Mouse (Mus musculus): ENCODE data around the gene Eps15.

DNA sequence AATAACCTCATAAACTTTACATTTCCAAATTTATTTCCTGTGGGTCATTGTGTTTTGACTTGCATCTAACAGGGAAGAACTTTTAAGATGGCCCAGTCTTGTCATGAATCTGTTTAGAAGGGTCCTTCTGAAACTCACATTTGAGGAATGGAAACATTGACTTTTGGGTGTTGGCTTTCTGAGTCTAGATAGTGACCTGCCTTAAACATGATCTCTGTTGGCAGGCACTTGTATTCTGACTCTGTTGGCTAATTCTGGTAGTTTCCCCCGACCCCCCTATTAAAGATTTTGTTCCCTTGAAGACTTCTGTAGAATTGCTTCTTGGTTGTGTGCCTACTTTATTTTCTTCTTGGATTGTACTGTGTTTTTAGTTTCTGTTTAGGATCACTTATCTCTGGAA, 1.9 kb downstream of the Eps15 start:
- TF ChIP-seq CTCF (IDR thresholded peaks at IDR 0.05; ENCODE audit: control insufficient read depth, insufficient read depth, insufficient replicate concordance, low read depth, low read length) (no peak), POLR2A (IDR thresholded peaks at IDR 0.05; ENCODE audit: control insufficient read depth, low read depth, low read length) (no peak)

All from testis, adult 2 months (tissue).